Mouse (Mus musculus) neutrophil, adult 5-6 weeks (primary cell): ENCODE measurements around the gene Prokr2. TPM values are rescaled to one million over a fixed set of nuclear protein-coding genes. Genes with fewer than 3 reads are reported as not detected.

Source experiments
- ATAC-seq: fragments of 151-379, 151-347 bp; 2 replicates; pipeline ENCODE4 v1.8.0; 2017; ENCODE audit warnings: mild to moderate bottlenecking, moderate TSS enrichment; ENCODE audit not compliant: insufficient number of reproducible peaks, poor library complexity, low FRiP score, severe bottlenecking; ENCODE audit errors: extremely low read depth
- total RNA-seq: library from RNA; stranded (forward); fragments of 200-1000 nt; gene quantifications from 2 replicates; pipeline ENCODE4 v1.2.3, GENCODE M21; 2017

Gene Prokr2
- not detected in 2 replicates for total RNA-seq

- ATAC-seq = no peak
Measured at GRCm38 (mm10) chr2:132385194-132385838, at the start of gene Prokr2. TSS of gene Prokr2 (minus strand) at chr2:132385447.

DNA sequence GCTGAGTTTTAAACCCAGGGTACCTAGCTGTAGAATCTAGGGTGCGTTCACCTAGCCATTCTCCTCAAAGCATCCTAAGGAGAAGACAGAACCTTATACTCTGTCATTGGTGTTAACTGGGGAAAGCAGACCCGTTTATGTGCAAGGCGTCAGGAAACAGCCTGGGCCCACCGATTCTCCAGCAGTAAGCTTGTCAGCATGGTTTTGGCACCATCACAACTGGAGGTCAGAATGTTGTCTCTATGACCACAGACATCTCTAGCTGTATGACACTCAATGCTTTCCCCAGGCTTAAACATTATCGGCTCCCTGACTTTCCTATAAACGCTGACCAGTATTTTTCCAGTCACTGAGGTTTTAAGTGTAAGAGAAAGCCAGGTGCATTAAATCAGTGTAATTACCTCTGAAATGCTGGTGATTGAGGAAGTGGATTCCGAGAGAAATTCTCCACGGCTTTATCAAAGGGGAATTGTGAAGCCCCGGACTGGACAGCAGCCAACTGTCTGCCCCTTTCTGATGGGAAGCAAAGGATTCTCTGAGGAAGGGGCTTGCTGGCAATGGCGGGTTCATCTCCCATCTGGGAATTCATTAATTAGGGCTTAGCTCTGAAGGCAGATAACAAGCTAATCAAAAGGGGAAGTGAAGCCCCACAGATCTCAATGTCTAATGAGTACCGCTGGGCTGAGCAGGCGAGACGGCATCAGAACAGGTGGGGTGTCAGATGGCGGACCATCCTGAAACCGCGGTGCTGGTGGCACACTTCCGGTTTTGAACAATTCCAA, 42.1 kb upstream of the Prokr2 start:
- no peak for ATAC-seq

- ATAC-seq = no peak
Measured at GRCm38 (mm10) chr2:132425576-132425975, 40.3 kb upstream of the Prokr2 start.

- no peak for ATAC-seq
Measured at GRCm38 (mm10) chr2:132423411-132424047, 38.3 kb upstream of the Prokr2 start.

GRCm38 (mm10) chr2:132422846-132423245, 37.6 kb upstream of the Prokr2 start:
- no peak for ATAC-seq

DNA sequence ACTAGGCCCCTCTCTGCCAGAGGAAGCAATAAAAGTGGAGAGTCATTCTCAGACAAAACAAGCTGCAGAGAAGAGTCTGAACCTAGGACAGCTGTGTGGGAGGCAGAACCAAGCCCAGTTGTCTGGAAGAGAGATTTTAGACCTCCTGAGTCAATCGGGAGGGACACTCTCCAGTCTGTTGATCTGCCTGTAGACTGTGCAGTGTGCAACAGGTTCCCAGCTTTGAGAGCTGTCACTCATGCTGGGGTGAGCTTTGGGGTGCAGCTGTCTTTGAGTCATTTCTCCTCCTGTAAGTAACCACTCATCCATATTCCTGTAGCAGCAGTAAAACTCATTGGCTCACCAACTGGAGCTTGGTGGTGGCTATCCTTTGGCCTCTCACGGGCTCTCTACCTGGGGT, 33.2 kb upstream of the Prokr2 start:
- no peak for ATAC-seq

GRCm38 (mm10) chr2:132410126-132410525, 24.9 kb upstream of the Prokr2 start:
- no peak for ATAC-seq

GRCm38 (mm10) chr2:132398136-132398535, 12.9 kb upstream of the Prokr2 start:
- no peak for ATAC-seq

DNA sequence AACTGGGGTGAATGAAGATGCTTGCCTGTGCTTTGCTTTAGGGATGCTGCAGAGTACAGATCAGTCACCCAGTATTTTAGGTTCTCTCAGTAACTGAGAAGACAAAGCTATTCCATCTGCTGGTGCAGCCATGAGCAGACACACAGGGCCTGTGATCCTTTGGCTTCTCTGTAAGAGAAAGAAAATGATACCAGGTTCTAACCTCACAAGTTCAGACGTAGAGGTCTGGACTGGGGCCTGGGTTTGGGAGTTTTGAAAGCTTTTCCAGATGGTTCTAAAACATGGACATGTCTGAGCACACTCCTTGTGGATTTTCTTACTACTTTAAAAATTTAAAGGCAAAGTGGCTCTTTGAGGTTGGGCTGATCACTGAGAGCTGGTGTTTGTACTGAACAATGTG, 10.5 kb upstream of the Prokr2 start:
- no peak for ATAC-seq

- no peak for ATAC-seq
Measured at GRCm38 (mm10) chr2:132390607-132391160, 5.4 kb upstream of the Prokr2 start.

GRCm38 (mm10) chr2:132389562-132389961, 4.3 kb upstream of the Prokr2 start:
- no peak for ATAC-seq

DNA sequence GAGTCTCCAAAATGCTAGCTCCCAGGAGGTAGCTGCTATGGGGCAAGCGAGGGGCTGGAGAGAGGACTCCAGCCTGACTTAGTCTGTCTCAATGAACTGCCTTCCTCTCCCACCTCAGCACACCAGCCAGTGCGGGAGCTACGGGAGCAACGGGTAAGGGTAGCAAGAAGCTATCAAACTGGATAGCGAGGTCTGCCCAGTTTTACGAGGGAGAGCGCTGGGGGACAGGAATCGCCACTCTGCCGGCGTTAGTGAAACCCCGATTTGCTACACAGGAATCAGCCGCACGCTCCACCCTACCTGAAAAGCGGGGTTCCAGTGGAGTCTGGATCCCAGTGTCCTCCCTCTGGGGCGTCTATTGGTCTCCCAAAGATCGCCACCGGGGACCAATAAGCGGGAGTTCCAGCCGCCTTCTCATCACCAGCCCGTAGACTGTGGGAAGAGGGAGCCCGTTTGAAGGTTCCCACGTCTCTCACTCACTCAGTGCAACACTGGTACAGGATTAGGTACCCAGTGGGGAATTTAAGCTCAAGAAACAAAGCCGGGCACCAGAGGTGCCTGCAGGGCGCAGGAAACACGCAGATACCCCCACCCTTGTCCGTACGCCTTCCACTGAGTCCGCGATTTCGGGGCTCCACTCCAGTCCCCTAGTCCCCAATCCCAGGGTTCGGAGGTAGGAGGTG, 595 bp downstream of the Prokr2 start:
- ATAC-seq = no peak

- no peak for ATAC-seq
Measured at GRCm38 (mm10) chr2:132382308-132382707, 2.9 kb downstream of the Prokr2 start.

DNA sequence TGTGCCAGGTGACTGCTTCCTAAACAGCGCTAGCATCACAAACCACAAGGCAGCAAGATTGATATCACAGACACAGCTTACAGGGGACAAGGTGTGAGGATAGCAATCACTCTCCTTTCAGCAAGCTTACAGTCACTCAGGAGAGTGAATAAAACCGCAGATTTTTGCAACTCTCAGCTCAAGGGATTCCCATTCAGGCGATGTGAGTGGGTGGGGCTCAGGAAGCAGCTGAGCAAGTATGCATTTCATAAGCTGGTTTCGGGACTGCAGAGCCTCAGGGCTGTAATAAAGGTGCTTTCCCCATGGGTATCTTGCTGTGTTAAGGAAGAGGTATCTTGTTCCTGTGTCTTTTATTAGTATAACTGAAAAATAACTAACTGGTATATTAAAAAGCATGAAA, 5.6 kb downstream of the Prokr2 start:
- ATAC-seq = no peak

GRCm38 (mm10) chr2:132378602-132379150, 6.6 kb downstream of the Prokr2 start:
- ATAC-seq = no peak

GRCm38 (mm10) chr2:132377436-132377835, 7.8 kb downstream of the Prokr2 start:
- ATAC-seq = no peak

- ATAC-seq = no peak
Measured at GRCm38 (mm10) chr2:132375721-132376120, 9.5 kb downstream of the Prokr2 start.

DNA sequence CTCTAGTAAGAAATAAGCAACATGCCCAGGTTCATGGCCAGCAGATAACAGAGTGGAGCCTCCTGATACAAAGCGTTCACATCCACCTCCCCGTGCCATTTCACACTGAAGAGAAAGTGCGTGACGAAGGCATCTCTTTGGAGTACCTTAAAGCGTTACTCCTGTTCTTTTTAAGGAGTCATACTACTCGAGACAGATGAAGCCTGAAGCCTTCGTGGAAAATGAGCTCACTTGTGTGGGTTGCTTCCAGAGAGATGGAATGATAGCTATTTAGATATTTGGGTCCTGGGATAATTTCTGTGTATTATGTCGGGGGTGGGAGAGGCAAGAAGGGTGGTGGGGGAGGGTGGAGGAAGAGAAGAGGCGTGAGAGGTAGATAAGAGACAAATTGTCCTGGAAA, 10.1 kb downstream of the Prokr2 start:
- ATAC-seq = no peak

DNA sequence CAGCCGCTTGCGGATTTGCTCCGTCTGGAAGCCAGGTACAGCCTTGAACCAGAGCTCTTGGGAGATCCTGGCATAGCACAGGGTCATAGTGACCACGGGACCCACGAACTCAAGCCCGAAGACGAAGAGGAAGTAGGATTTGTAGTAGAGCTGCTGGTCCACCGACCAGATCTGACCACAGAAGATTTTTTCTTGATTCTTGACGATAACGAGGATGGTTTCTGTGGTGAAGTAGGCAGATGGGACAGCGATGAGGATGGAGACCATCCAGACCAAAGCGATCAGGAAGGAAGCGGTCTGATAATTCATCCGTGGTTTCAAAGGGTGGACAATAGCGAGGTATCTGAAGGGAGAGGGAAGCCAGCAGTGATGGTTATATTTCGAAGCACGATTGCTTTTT, 11.5 kb downstream of the Prokr2 start:
- ATAC-seq = no peak
